Mouse (Mus musculus) cortical plate, adult 2 months (tissue): Measurements from ENCODE around the gene Foxo6.

Experiments used
- CTCF ChIP-seq: fragments of 200-500 bp; IDR thresholded peaks from 2 replicates; pipeline ENCODE4 v1.5.1; 2011; ENCODE audit warnings: mild to moderate bottlenecking, control low read depth, low read length; ENCODE audit not compliant: insufficient read depth; ENCODE audit errors: extremely low read depth
- POLR2A ChIP-seq: fragments of 200-500 bp; IDR thresholded peaks from 2 replicates; pipeline ENCODE4 v1.6.1; 2011; ENCODE audit warnings: mild to moderate bottlenecking, low read length, control low read depth; ENCODE audit not compliant: insufficient read depth; ENCODE audit errors: extremely low read depth

DNA sequence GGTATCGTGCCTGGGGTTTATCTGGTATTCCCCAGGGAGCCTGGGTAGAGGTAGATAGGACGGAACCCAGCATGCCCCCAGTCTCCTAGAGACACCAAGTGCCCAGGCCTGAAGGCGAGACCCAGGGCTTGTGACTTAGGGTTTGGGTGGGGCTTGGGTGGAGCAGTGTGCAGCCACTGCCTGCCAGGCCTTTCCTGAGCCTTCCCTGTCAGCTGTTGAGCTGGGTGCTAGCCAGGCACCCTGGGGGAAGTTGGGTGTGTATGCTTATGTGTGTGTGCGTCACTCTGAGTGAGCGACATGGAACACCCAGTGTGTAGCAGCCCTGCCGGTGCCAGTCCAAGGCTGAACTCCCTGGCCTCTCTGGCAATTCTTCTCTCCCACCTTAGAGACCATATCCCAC is 63.3 kb downstream of the Foxo6 start:
- TF ChIP-seq CTCF (no peak), POLR2A (no peak)
